Mouse (Mus musculus): ENCODE results near the gene Unc5b.

Gene Unc5b

GRCm38 (mm10) chr10:60721640-60722039, 109.7 kb downstream of the Unc5b start:
- no peak for DNase-seq (ENCODE audit: low spot score)

- DNase-seq (ENCODE audit: low spot score), result no peak
Measured at GRCm38 (mm10) chr10:60720461-60720860, 110.9 kb downstream of the Unc5b start.

DNA sequence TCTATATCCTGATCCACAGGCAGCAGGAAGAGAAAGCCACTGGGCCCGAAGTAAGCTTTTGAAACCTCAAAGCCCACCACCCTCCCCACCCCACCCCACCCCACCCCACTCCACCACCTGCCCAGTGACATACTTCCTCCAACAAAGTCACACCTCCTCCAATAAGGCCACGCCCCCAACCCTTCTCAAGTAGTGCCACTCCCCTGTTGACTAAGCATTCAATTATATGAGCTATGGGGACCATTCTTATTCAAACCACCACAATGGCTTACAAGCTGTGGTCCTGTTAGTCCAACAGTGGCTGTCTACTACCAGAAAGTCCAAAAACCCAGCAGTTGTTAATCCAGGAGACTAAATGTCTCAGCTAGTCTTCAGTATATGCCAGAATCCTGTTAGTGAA, 112.9 kb downstream of the Unc5b start:
- no peak for DNase-seq (ENCODE audit: low spot score)

- no peak for DNase-seq (ENCODE audit: low spot score)
Measured at GRCm38 (mm10) chr10:60716449-60716848, 114.9 kb downstream of the Unc5b start.
